Mouse (Mus musculus) G1E (cell line): ENCODE measurements around the gene Ethe1. TPM values are rescaled to one million over a fixed set of nuclear protein-coding genes. Genes with fewer than 3 reads are reported as not detected.

ENCODE experiments used
- ATAC-seq: 2 replicates; pipeline ENCODE4 v1.8.0; 2016; ENCODE audit warnings: mild to moderate bottlenecking; ENCODE audit not compliant: insufficient number of reproducible peaks, poor library complexity, low FRiP score, severe bottlenecking; ENCODE audit errors: extremely low read depth
- DNase-seq: peaks from one replicate; pipeline ENCODE4 v3.0.0; 2012; ENCODE audit warnings: low spot score
- H3K27me3 ChIP-seq: 2 replicates; pipeline ENCODE4 v1.6.1; 2012; ENCODE audit warnings: mild to moderate bottlenecking, low read length, inconsistent platforms; ENCODE audit not compliant: insufficient read depth
- H3K36me3 ChIP-seq: replicated peaks from 2 replicates; pipeline ENCODE3; 2012; ENCODE audit warnings: mild to moderate bottlenecking, inconsistent platforms
- H3K4me1 ChIP-seq: 2 replicates; pipeline ENCODE4 v1.6.1; 2012; ENCODE audit warnings: low read depth, low read length, inconsistent platforms, mixed read lengths; ENCODE audit not compliant: insufficient read depth
- H3K4me3 ChIP-seq: 2 replicates; pipeline ENCODE4 v1.5.1; 2012; ENCODE audit warnings: low read depth, mild to moderate bottlenecking, inconsistent platforms, low read length, moderate library complexity, mixed read lengths
- H3K9me3 ChIP-seq: replicated peaks from 2 replicates; pipeline ENCODE4 v1.6.1; 2012; ENCODE audit warnings: inconsistent platforms
- CTCF ChIP-seq: IDR thresholded peaks from 2 replicates; pipeline ENCODE4 v1.5.1; 2012; ENCODE audit warnings: low read depth, low read length, inconsistent platforms, mixed read lengths
- GATA1 ChIP-seq: IDR thresholded peaks from 2 replicates; pipeline ENCODE4 v1.6.1; 2012; ENCODE audit warnings: borderline replicate concordance, low read length, inconsistent platforms, mixed read lengths
- GATA2 ChIP-seq: IDR thresholded peaks from 2 replicates; pipeline ENCODE4 v1.6.1; 2012; ENCODE audit warnings: low read depth, low read length, inconsistent platforms, borderline replicate concordance
- POLR2AphosphoS5 ChIP-seq: IDR thresholded peaks from 2 replicates; pipeline ENCODE4 v1.6.1; 2012; ENCODE audit warnings: low read depth, low read length, inconsistent platforms; ENCODE audit not compliant: insufficient replicate concordance
- TAL1 ChIP-seq: conservative IDR thresholded peaks from 2 replicates; pipeline ENCODE4 v1.6.1; 2012; ENCODE audit warnings: low read depth, low read length, inconsistent platforms, mixed read lengths
- polyA plus RNA-seq: library from polyadenylated mRNA; stranded (reverse); fragments of >175 nt; gene quantifications from 2 replicates; pipeline ENCODE4 v1.2.3, GENCODE M21; 2012
- total RNA-seq, 2 experiments: library from RNA; stranded (forward) in 1 of 2; stranded (reverse) in 1 of 2; fragments of 200-1000 nt in 1 of 2; fragments of >200 nt in 1 of 2; fragmentation: Nextera tagmentation in 1 of 2; gene quantifications; 2 replicates each; pipeline ENCODE4 v1.2.3; 2014 to 2017

The Ethe1 gene
- total and polyA plus RNA-seq, 3 experiments: 4.8 to 11.0 (median 9.1) TPM

DNA sequence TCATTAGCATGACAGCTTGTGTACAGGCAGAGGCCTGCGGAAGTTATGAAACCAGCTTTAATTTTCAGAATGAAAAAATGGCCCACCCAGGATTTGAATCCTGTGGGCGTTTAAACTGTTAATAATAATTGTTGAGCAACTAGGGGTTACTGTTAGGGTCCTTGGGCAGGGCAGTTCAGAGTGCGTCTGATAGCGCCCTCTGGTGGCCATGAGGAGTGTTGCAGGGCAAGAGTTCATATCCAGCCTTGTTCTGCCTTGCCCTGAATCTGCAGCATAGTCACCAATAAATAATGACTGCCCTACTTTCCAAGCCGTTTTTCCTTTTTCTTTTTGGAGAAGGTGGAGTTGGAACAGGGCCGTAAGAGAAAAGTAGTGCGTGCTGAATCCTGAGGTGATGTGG, 66.3 kb downstream of the Ethe1 start:
- no peak for ATAC-seq
- H3K36me3 ChIP-seq: no peaks in the 10 kb centered on the region
- no peaks in the 10 kb centered on the region for H3K4me1 ChIP-seq
- peaks cover 8% of the 10 kb centered on the region; the same call in 1 of the 2 replicates for H3K27me3 ChIP-seq
- H3K4me3 ChIP-seq: no peak overlapping the region
- peak; percentile 31 for DNase-seq
- TF ChIP-seq GATA2 (no peak), CTCF (peak; percentile 96), POLR2AphosphoS5 (no peak), TAL1 (no peak), GATA1 (no peak)
- no peaks in the 10 kb centered on the region for H3K9me3 ChIP-seq

Other genes with a start within 250 kb of the Ethe1 start
- not detected in 2 replicates for gene Lypd5, start 238.3 kb upstream of the Ethe1 start, total RNA-seq (2014; fragmentation: Nextera tagmentation)
- not detected in 2 replicates for gene Lypd5, start 238.3 kb upstream of the Ethe1 start, total RNA-seq (2017)
- gene Lypd5, start 238.3 kb upstream of the Ethe1 start, polyA plus RNA-seq: not detected in 2 replicates
- 14.0 and 40.3 TPM in 2 replicates for gene Kcnn4, start 217.3 kb upstream of the Ethe1 start, total RNA-seq (2014; fragmentation: Nextera tagmentation)
- gene Kcnn4, start 217.3 kb upstream of the Ethe1 start, total RNA-seq (2017): 20.4 and 22.9 TPM in 2 replicates
- gene Kcnn4, start 217.3 kb upstream of the Ethe1 start, polyA plus RNA-seq: 66.2 and 70.4 TPM in 2 replicates
- 21.7 and 77.3 TPM in 2 replicates for gene Smg9, start 187.9 kb upstream of the Ethe1 start, total RNA-seq (2014; fragmentation: Nextera tagmentation)
- 16.1 and 19.1 TPM in 2 replicates for gene Smg9, start 187.9 kb upstream of the Ethe1 start, total RNA-seq (2017)
- 61.5 and 67.4 TPM in 2 replicates for gene Smg9, start 187.9 kb upstream of the Ethe1 start, polyA plus RNA-seq
- gene Irgc1, start 135.2 kb upstream of the Ethe1 start, total RNA-seq (2014; fragmentation: Nextera tagmentation): 2.0 TPM in 1 of 2 replicates, not detected in the other
- gene Irgc1, start 135.2 kb upstream of the Ethe1 start, total RNA-seq (2017): 0.33 TPM in 1 of 2 replicates, not detected in the other
- gene Irgc1, start 135.2 kb upstream of the Ethe1 start, polyA plus RNA-seq: 0.06 and 0.09 TPM in 2 replicates
- gene Plaur, start 125.1 kb upstream of the Ethe1 start, total RNA-seq (2014; fragmentation: Nextera tagmentation): not detected in 2 replicates
- 0.11 and 0.17 TPM in 2 replicates for gene Plaur, start 125.1 kb upstream of the Ethe1 start, total RNA-seq (2017)
- gene Plaur, start 125.1 kb upstream of the Ethe1 start, polyA plus RNA-seq: 0.11 and 0.17 TPM in 2 replicates
- gene Cadm4, start 105.5 kb upstream of the Ethe1 start, total RNA-seq (2014; fragmentation: Nextera tagmentation): not detected in 2 replicates
- gene Cadm4, start 105.5 kb upstream of the Ethe1 start, total RNA-seq (2017): 0.06 TPM in 1 of 2 replicates, not detected in the other
- 0.02 and 0.16 TPM in 2 replicates for gene Cadm4, start 105.5 kb upstream of the Ethe1 start, polyA plus RNA-seq
- 1.7 and 2.6 TPM in 2 replicates for gene Zfp428, start 80.5 kb upstream of the Ethe1 start, total RNA-seq (2014; fragmentation: Nextera tagmentation)
- gene Zfp428, start 80.5 kb upstream of the Ethe1 start, total RNA-seq (2017): 3.8 and 4.4 TPM in 2 replicates
- 39.9 and 53.3 TPM in 2 replicates for gene Zfp428, start 80.5 kb upstream of the Ethe1 start, polyA plus RNA-seq
- gene AC161166.1, start 75.1 kb upstream of the Ethe1 start, total RNA-seq (2014; fragmentation: Nextera tagmentation): not detected in 2 replicates
- 0.22 TPM in 1 of 2 replicates, not detected in the other for gene AC161166.1, start 75.1 kb upstream of the Ethe1 start, total RNA-seq (2017)
- not detected in 2 replicates for gene AC161166.1, start 75.1 kb upstream of the Ethe1 start, polyA plus RNA-seq
- gene Irgq, start 56.9 kb upstream of the Ethe1 start, total RNA-seq (2014; fragmentation: Nextera tagmentation): 5.5 and 6.2 TPM in 2 replicates
- 4.0 and 4.6 TPM in 2 replicates for gene Irgq, start 56.9 kb upstream of the Ethe1 start, total RNA-seq (2017)
- 3.6 and 3.9 TPM in 2 replicates for gene Irgq, start 56.9 kb upstream of the Ethe1 start, polyA plus RNA-seq
- not detected in 2 replicates for gene Pinlyp, start 41.4 kb upstream of the Ethe1 start, total RNA-seq (2014; fragmentation: Nextera tagmentation)
- not detected in 2 replicates for gene Pinlyp, start 41.4 kb upstream of the Ethe1 start, total RNA-seq (2017)
- gene Pinlyp, start 41.4 kb upstream of the Ethe1 start, polyA plus RNA-seq: not detected in 2 replicates
- 52.7 and 69.8 TPM in 2 replicates for gene Xrcc1, start 41.3 kb upstream of the Ethe1 start, total RNA-seq (2014; fragmentation: Nextera tagmentation)
- 79.2 and 85.9 TPM in 2 replicates for gene Xrcc1, start 41.3 kb upstream of the Ethe1 start, total RNA-seq (2017)
- 211 and 326 TPM in 2 replicates for gene Xrcc1, start 41.3 kb upstream of the Ethe1 start, polyA plus RNA-seq
- not detected in 2 replicates for gene Zfp575, start 98 bp downstream of the Ethe1 start, total RNA-seq (2014; fragmentation: Nextera tagmentation)
- 0.05 TPM in 1 of 2 replicates, not detected in the other for gene Zfp575, start 98 bp downstream of the Ethe1 start, total RNA-seq (2017)
- gene Zfp575, start 98 bp downstream of the Ethe1 start, polyA plus RNA-seq: not detected in 2 replicates
- 2.3 and 8.0 TPM in 2 replicates for gene Phldb3, start 23.2 kb downstream of the Ethe1 start, total RNA-seq (2014; fragmentation: Nextera tagmentation)
- gene Phldb3, start 23.2 kb downstream of the Ethe1 start, total RNA-seq (2017): 1.1 and 1.4 TPM in 2 replicates
- 4.9 and 6.0 TPM in 2 replicates for gene Phldb3, start 23.2 kb downstream of the Ethe1 start, polyA plus RNA-seq
- not detected in 2 replicates for gene Lypd3, start 49.0 kb downstream of the Ethe1 start, total RNA-seq (2014; fragmentation: Nextera tagmentation)
- 0.23 TPM in 1 of 2 replicates, not detected in the other for gene Lypd3, start 49.0 kb downstream of the Ethe1 start, total RNA-seq (2017)
- not detected in 2 replicates for gene Lypd3, start 49.0 kb downstream of the Ethe1 start, polyA plus RNA-seq
- gene Tex101, start 89.1 kb downstream of the Ethe1 start, total RNA-seq (2014; fragmentation: Nextera tagmentation): not detected in 2 replicates
- gene Tex101, start 89.1 kb downstream of the Ethe1 start, total RNA-seq (2017): 0.16 TPM in 1 of 2 replicates, not detected in the other
- gene Tex101, start 89.1 kb downstream of the Ethe1 start, polyA plus RNA-seq: not detected in 2 replicates
- not detected in 2 replicates for gene BC049730, start 121.7 kb downstream of the Ethe1 start, total RNA-seq (2014; fragmentation: Nextera tagmentation)
- not detected in 2 replicates for gene BC049730, start 121.7 kb downstream of the Ethe1 start, total RNA-seq (2017)
- gene BC049730, start 121.7 kb downstream of the Ethe1 start, polyA plus RNA-seq: not detected in 2 replicates
- gene Gm4763, start 139.4 kb downstream of the Ethe1 start, total RNA-seq (2014; fragmentation: Nextera tagmentation): not detected in 2 replicates
- not detected in 2 replicates for gene Gm4763, start 139.4 kb downstream of the Ethe1 start, total RNA-seq (2017)
- not detected in 2 replicates for gene Gm4763, start 139.4 kb downstream of the Ethe1 start, polyA plus RNA-seq
- gene Cd177, start 172.8 kb downstream of the Ethe1 start, total RNA-seq (2014; fragmentation: Nextera tagmentation): not detected in 2 replicates
- gene Cd177, start 172.8 kb downstream of the Ethe1 start, total RNA-seq (2017): not detected in 2 replicates
- 0.03 TPM in 1 of 2 replicates, not detected in the other for gene Cd177, start 172.8 kb downstream of the Ethe1 start, polyA plus RNA-seq
- gene Ceacam10, start 189.7 kb downstream of the Ethe1 start, total RNA-seq (2014; fragmentation: Nextera tagmentation): not detected in 2 replicates
- gene Ceacam10, start 189.7 kb downstream of the Ethe1 start, total RNA-seq (2017): 0.17 and 0.27 TPM in 2 replicates
- not detected in 2 replicates for gene Ceacam10, start 189.7 kb downstream of the Ethe1 start, polyA plus RNA-seq